ENCODE assay signal across 8 mouse cellular contexts in the genomic region with DNA sequence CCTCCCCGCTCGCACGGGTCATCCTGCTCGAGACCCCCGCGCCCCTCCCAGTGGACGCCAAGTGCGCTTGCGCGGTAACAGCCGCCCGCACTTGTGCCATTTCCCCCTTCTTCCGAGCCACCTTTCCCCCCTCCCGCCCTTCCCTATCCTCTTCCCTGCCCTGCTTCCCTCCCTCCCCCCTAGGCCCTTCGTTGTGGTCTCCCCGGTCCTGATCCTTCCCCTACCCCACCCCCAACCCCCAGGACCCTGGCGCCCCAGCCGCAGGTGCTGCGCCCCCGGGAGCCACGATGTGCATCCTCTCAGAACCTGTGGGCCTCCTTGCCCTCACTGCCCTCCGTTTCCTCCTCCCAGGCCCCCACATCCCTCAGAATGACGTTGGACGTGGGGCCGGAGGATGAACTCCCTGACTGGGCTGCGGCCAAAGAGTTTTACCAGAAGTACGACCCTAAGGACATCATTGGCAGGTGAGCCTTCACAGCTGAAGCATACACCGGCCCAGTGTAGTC. TPM values are rescaled to one million over a fixed set of nuclear protein-coding genes. Genes with fewer than 3 reads are reported as not detected.
DNase-seq lines count a peak whose midpoint lies in the region; ATAC-seq and TF ChIP-seq lines count a peak whose summit lies in the region.

No protein-coding gene starts in this region.

- peak overlapping the region; percentile 86 for H3K4me2 ChIP-seq in embryonic facial prominence, embryonic 12.5 days (replicated peaks)
- H3K4me2 ChIP-seq in intestine, embryonic 14.5 days (ENCODE audit: low read length), result peak overlapping the region; percentile 92
- peak overlapping the region; percentile 88 for H3K4me2 ChIP-seq in midbrain, postnatal 0 days (ENCODE audit: low read depth, low read length, poor library complexity, severe bottlenecking)

- WGBS in embryonic facial prominence, embryonic 12.5 days, result 1% methylated on average over 21 of the region's 28 CpGs
- 1% methylated on average over 18 of the region's 28 CpGs for WGBS in intestine, embryonic 14.5 days
- 3% methylated on average over 24 of the region's 28 CpGs for WGBS in midbrain, postnatal 0 days

- peak; percentile 15 for DNase-seq in kidney, adult 18-20 months
- no peak for DNase-seq in kidney, postnatal 10 days
- peak; percentile 61 for DNase-seq in intestine, embryonic 14.5 days (ENCODE audit: low spot score)
- DNase-seq in midbrain, postnatal 0 days (ENCODE audit: low spot score), result peak; percentile 7
- DNase-seq in right cerebral cortex, postnatal 25 days, result no peak
- DNase-seq in natural killer cell, adult 2 months (ENCODE audit: low spot score in 2 of 2), result no peak

- H3K9me3 ChIP-seq in E14TG2a.4 (ENCODE audit: low read length), result no peaks in the 10 kb centered on the region
- no peaks in the 10 kb centered on the region for H3K9me3 ChIP-seq in embryonic facial prominence, embryonic 12.5 days
- H3K9me3 ChIP-seq in intestine, embryonic 14.5 days (ENCODE audit: control insufficient read depth, low read length), result no peaks in the 10 kb centered on the region
- no peaks in the 10 kb centered on the region for H3K9me3 ChIP-seq in midbrain, postnatal 0 days (ENCODE audit: low read length)

- peak; percentile 63 for ATAC-seq in embryonic facial prominence, embryonic 12.5 days (ENCODE audit: insufficient number of reproducible peaks, insufficient read depth, low FRiP score, low TSS enrichment)
- peak; percentile 60 for ATAC-seq in intestine, embryonic 14.5 days (replicated peaks; ENCODE audit: low FRiP score, low TSS enrichment, low read depth)
- ATAC-seq in midbrain, postnatal 0 days (ENCODE audit: low FRiP score), result peak; percentile 75; the same call in 1 of the 2 replicates

- peak overlapping the region; percentile 92 for H3K4me3 ChIP-seq in E14TG2a.4 (replicated peaks; ENCODE audit: low read length)
- peak overlapping the region; percentile 84 for H3K4me3 ChIP-seq in embryonic facial prominence, embryonic 12.5 days
- H3K4me3 ChIP-seq in intestine, embryonic 14.5 days (ENCODE audit: low read depth, low read length), result peak overlapping the region; percentile 72
- peak overlapping the region; percentile 64 for H3K4me3 ChIP-seq in midbrain, postnatal 0 days (ENCODE audit: low read depth, low read length)

- no peaks in the 10 kb centered on the region for H3K27me3 ChIP-seq in E14TG2a.4 (ENCODE audit: insufficient read depth, low read length)
- no peaks in the 10 kb centered on the region for H3K27me3 ChIP-seq in embryonic facial prominence, embryonic 12.5 days
- no peaks in the 10 kb centered on the region for H3K27me3 ChIP-seq in intestine, embryonic 14.5 days (replicated peaks; ENCODE audit: control insufficient read depth, insufficient read depth, low read length)
- no peaks in the 10 kb centered on the region for H3K27me3 ChIP-seq in midbrain, postnatal 0 days (ENCODE audit: insufficient read depth, low read length)

- H3K27ac ChIP-seq in embryonic facial prominence, embryonic 12.5 days, result peak overlapping the region; percentile 75
- peak overlapping the region; percentile 54; the same call in 1 of the 2 replicates for H3K27ac ChIP-seq in intestine, embryonic 14.5 days (ENCODE audit: low read depth)
- peak overlapping the region; percentile 72 for H3K27ac ChIP-seq in midbrain, postnatal 0 days (ENCODE audit: low read depth, low read length)

- peaks cover 40% of the 10 kb centered on the region for H3K4me1 ChIP-seq in E14TG2a.4 (replicated peaks; ENCODE audit: low read depth, low read length)
- H3K4me1 ChIP-seq in embryonic facial prominence, embryonic 12.5 days, result peaks cover 16% of the 10 kb centered on the region
- peaks cover 20% of the 10 kb centered on the region for H3K4me1 ChIP-seq in intestine, embryonic 14.5 days (replicated peaks; ENCODE audit: control insufficient read depth, insufficient read depth, low read length)
- H3K4me1 ChIP-seq in midbrain, postnatal 0 days (ENCODE audit: insufficient read depth, low read length), result 0 out of 2 replicates have a peak, but pooled peaks cover 11% of the 10 kb centered on the region

- H3K9ac ChIP-seq in embryonic facial prominence, embryonic 12.5 days, result peak overlapping the region; percentile 87
- peak overlapping the region; percentile 68 for H3K9ac ChIP-seq in intestine, embryonic 14.5 days (ENCODE audit: low read length)
- peak overlapping the region; percentile 72 for H3K9ac ChIP-seq in midbrain, postnatal 0 days (replicated peaks; ENCODE audit: low read length, poor library complexity, severe bottlenecking)

- TF ChIP-seq CTCF in E14TG2a.4 (conservative IDR thresholded peaks at IDR 0.05; ENCODE audit: low read length), result no peak
- TF ChIP-seq CTCF in midbrain, postnatal 0 days (IDR thresholded peaks at IDR 0.05), result no peak

- H3K36me3 ChIP-seq in E14TG2a.4 (ENCODE audit: insufficient read depth, low read length), result peaks cover 46% of the 10 kb centered on the region
- H3K36me3 ChIP-seq in embryonic facial prominence, embryonic 12.5 days, result peaks cover 28% of the 10 kb centered on the region
- peaks cover 20% of the 10 kb centered on the region for H3K36me3 ChIP-seq in intestine, embryonic 14.5 days (ENCODE audit: control insufficient read depth, insufficient read depth, low read length)
- H3K36me3 ChIP-seq in midbrain, postnatal 0 days (ENCODE audit: insufficient read depth, low read length), result peaks cover 11% of the 10 kb centered on the region

RNA-seq across cellular contexts. Expression of a gene that starts 0.4 kb away (rescaled TPM):
- 39.3 and 42.9 TPM in 2 replicates for polyA plus RNA-seq in embryonic facial prominence, embryonic 12.5 days (2016; fragmentation: Nextera tagmentation; extraction: Ambion mirVana)
- 42.0 and 49.4 TPM in 2 replicates for polyA plus RNA-seq in intestine, embryonic 14.5 days (2014; fragmentation: Nextera tagmentation; extraction: Ambion mirVana)
- total RNA-seq in midbrain, postnatal 0 days (2014; rRNA removed), result 54.0 and 60.9 TPM in 2 replicates
- 62.5 and 64.7 TPM in 2 replicates for polyA plus RNA-seq in midbrain, postnatal 0 days (2015; fragmentation: Nextera tagmentation; extraction: Ambion mirVana)

RNA-seq across cellular contexts. Expression of a gene that starts 12.4 kb away (rescaled TPM):
- polyA plus RNA-seq in embryonic facial prominence, embryonic 12.5 days (2016; fragmentation: Nextera tagmentation; extraction: Ambion mirVana), result 4.8 and 5.7 TPM in 2 replicates
- 7.5 and 8.1 TPM in 2 replicates for polyA plus RNA-seq in intestine, embryonic 14.5 days (2014; fragmentation: Nextera tagmentation; extraction: Ambion mirVana)
- total RNA-seq in midbrain, postnatal 0 days (2014; rRNA removed), result 1.9 and 2.7 TPM in 2 replicates
- 8.7 and 9.7 TPM in 2 replicates for polyA plus RNA-seq in midbrain, postnatal 0 days (2015; fragmentation: Nextera tagmentation; extraction: Ambion mirVana)

RNA-seq across cellular contexts. Expression of a gene that starts 14.8 kb away (rescaled TPM):
- polyA plus RNA-seq in embryonic facial prominence, embryonic 12.5 days (2016; fragmentation: Nextera tagmentation; extraction: Ambion mirVana), result 11.0 and 11.3 TPM in 2 replicates
- polyA plus RNA-seq in intestine, embryonic 14.5 days (2014; fragmentation: Nextera tagmentation; extraction: Ambion mirVana), result 6.9 and 7.7 TPM in 2 replicates
- total RNA-seq in midbrain, postnatal 0 days (2014; rRNA removed), result 6.7 and 8.1 TPM in 2 replicates
- 11.8 and 13.5 TPM in 2 replicates for polyA plus RNA-seq in midbrain, postnatal 0 days (2015; fragmentation: Nextera tagmentation; extraction: Ambion mirVana)

RNA-seq across cellular contexts. Expression of a gene that starts 15.0 kb away (rescaled TPM):
- polyA plus RNA-seq in embryonic facial prominence, embryonic 12.5 days (2016; fragmentation: Nextera tagmentation; extraction: Ambion mirVana), result 63.0 and 66.2 TPM in 2 replicates
- polyA plus RNA-seq in intestine, embryonic 14.5 days (2014; fragmentation: Nextera tagmentation; extraction: Ambion mirVana), result 36.3 and 38.8 TPM in 2 replicates
- 34.5 and 42.9 TPM in 2 replicates for total RNA-seq in midbrain, postnatal 0 days (2014; rRNA removed)
- polyA plus RNA-seq in midbrain, postnatal 0 days (2015; fragmentation: Nextera tagmentation; extraction: Ambion mirVana), result 38.1 and 40.9 TPM in 2 replicates

RNA-seq across cellular contexts. Expression of a gene that starts 42.0 kb away (rescaled TPM):
- polyA plus RNA-seq in embryonic facial prominence, embryonic 12.5 days (2016; fragmentation: Nextera tagmentation; extraction: Ambion mirVana), result 24.6 and 25.1 TPM in 2 replicates
- 12.9 and 16.7 TPM in 2 replicates for polyA plus RNA-seq in intestine, embryonic 14.5 days (2014; fragmentation: Nextera tagmentation; extraction: Ambion mirVana)
- total RNA-seq in midbrain, postnatal 0 days (2014; rRNA removed), result 36.1 and 42.6 TPM in 2 replicates
- 15.1 and 15.5 TPM in 2 replicates for polyA plus RNA-seq in midbrain, postnatal 0 days (2015; fragmentation: Nextera tagmentation; extraction: Ambion mirVana)

Comparison
In these comparisons a context has a peak if more than half of its experiments do, and no peak if none do; other contexts are left out.
1. DNase-seq: peak in kidney, adult 18-20 months (single experiment), intestine, embryonic 14.5 days (single experiment) and midbrain, postnatal 0 days (single experiment); none in kidney, postnatal 10 days (single experiment), right cerebral cortex, postnatal 25 days (single experiment) and natural killer cell, adult 2 months (0 of 2).
2. Peak in every context shown above with its lines, with median percentiles within 50 percentile points of each other: H3K4me3 ChIP-seq, ATAC-seq, H3K27ac ChIP-seq, H3K4me2 ChIP-seq and H3K9ac ChIP-seq.